In genomic region chr5:100006324-100007039, GRCm38 (mm10) we compare ENCODE assay signal across 21 mouse cellular contexts. TPM values are rescaled to one million over a fixed set of nuclear protein-coding genes. Genes with fewer than 3 reads are reported as not detected.
DNase-seq lines count a peak whose midpoint lies in the region; ATAC-seq and TF ChIP-seq lines count a peak whose summit lies in the region.
"Had no signal": no experiment of that assay in that cellular context is flagged by ENCODE, and none has a peak within 500 bp of the region (broad histone marks: within the 10 kb centered on the region; RNA-seq: fewer than 3 reads in every experiment).

No protein-coding gene starts in this region.

- DNase-seq in heart, adult 11 months = peak; percentile 79
- no peak for DNase-seq in heart, adult 2 months
- peak; percentile 80 for DNase-seq in MEL (ENCODE audit: low read depth, low spot score)
- DNase-seq in large intestine, adult 2 months (ENCODE audit: low read depth, low spot score) = peak; percentile 97
- no peak for DNase-seq in cerebellum, adult 9-11 months
- DNase-seq in kidney, adult 18-20 months = no peak
- DNase-seq: cerebellum, adult 11 months; gastrocnemius, postnatal 36 days; heart, postnatal 4 days; kidney, postnatal 14 days; lung, postnatal 4 days; midbrain, embryonic 14.5 days; right cerebral cortex, postnatal 14 days; thymus, adult 2 months had no signal

- no peak for TF ChIP-seq CTCF in heart, adult 2 months (IDR thresholded peaks at IDR 0.05)
- TF ChIP-seq CTCF in MEL (IDR thresholded peaks at IDR 0.05 in 2 of 3, conservative IDR thresholded peaks at IDR 0.05 in 1 of 3; ENCODE audit: control insufficient read depth in 1 of 3, insufficient read depth in 1 of 3, low read depth in 2 of 3, low read length in 3 of 3, poor library complexity in 1 of 3, severe bottlenecking in 1 of 3) = no peak

- TF ChIP-seq RAD21 in MEL (IDR thresholded peaks at IDR 0.05; ENCODE audit: low read depth, low read length) = no peak

- H3K9ac ChIP-seq in heart, adult 2 months (ENCODE audit: low read depth, low read length) = no peak overlapping the region
- H3K9ac ChIP-seq in MEL (ENCODE audit: control insufficient read depth, low read depth, low read length, poor library complexity, severe bottlenecking) = peak overlapping the region; percentile 2
- H3K9ac ChIP-seq in forebrain, embryonic 12.5 days = no peak overlapping the region
- H3K9ac ChIP-seq: embryonic facial prominence, embryonic 15.5 days; forebrain, embryonic 13.5 days had no signal

- H3K27ac ChIP-seq in heart, adult 2 months = no peak overlapping the region
- peak overlapping the region; percentile 76 for H3K27ac ChIP-seq in MEL (ENCODE audit: control insufficient read depth, low read depth, low read length)
- no peak overlapping the region for H3K27ac ChIP-seq in forebrain, embryonic 12.5 days
- H3K27ac ChIP-seq: embryonic facial prominence, embryonic 15.5 days; forebrain, embryonic 13.5 days had no signal

- H3K4me2 ChIP-seq in forebrain, embryonic 12.5 days = no peak overlapping the region
- H3K4me2 ChIP-seq: embryonic facial prominence, embryonic 15.5 days; forebrain, embryonic 13.5 days had no signal

- TF ChIP-seq POLR2A in heart, adult 2 months (IDR thresholded peaks at IDR 0.05; ENCODE audit: insufficient read depth, low read depth, low read length) = no peak
- no peak for TF ChIP-seq POLR2A in MEL (IDR thresholded peaks at IDR 0.05; ENCODE audit: control insufficient read depth in 1 of 2, insufficient read depth in 1 of 2, low read depth in 1 of 2, low read length in 2 of 2, poor library complexity in 1 of 2)

- no peaks in the 10 kb centered on the region for H3K9me3 ChIP-seq in MEL (replicated peaks; ENCODE audit: insufficient read depth, low read length)
- no peaks in the 10 kb centered on the region for H3K9me3 ChIP-seq in forebrain, embryonic 12.5 days
- H3K9me3 ChIP-seq: embryonic facial prominence, embryonic 15.5 days; forebrain, embryonic 13.5 days had no signal

- H3K27me3 ChIP-seq in heart, adult 2 months (ENCODE audit: control insufficient read depth, insufficient read depth, low read length) = no peaks in the 10 kb centered on the region
- no peaks in the 10 kb centered on the region for H3K27me3 ChIP-seq in MEL (ENCODE audit: control insufficient read depth in 1 of 2, insufficient read depth in 2 of 2, low read length in 2 of 2)
- no peaks in the 10 kb centered on the region for H3K27me3 ChIP-seq in forebrain, embryonic 12.5 days
- H3K27me3 ChIP-seq: CH12.LX; embryonic facial prominence, embryonic 15.5 days; forebrain, embryonic 13.5 days had no signal

- ATAC-seq in megakaryocyte-erythroid progenitor cell, adult 5-6 weeks (replicated peaks; ENCODE audit: low FRiP score, low TSS enrichment, poor library complexity, severe bottlenecking) = peak; percentile 61
- no peak for ATAC-seq in forebrain, embryonic 12.5 days (ENCODE audit: low FRiP score)
- ATAC-seq: activated CD4-positive, CD25-positive, alpha-beta regulatory T cell, adult 4 months; forebrain, embryonic 13.5 days had no signal

- no peaks in the 10 kb centered on the region for H3K36me3 ChIP-seq in heart, adult 2 months (ENCODE audit: control insufficient read depth, insufficient read depth, low read length)
- H3K36me3 ChIP-seq in MEL (ENCODE audit: control insufficient read depth in 1 of 2, insufficient read depth in 2 of 2, low read length in 2 of 2) = peaks cover 0 to 24% of the 10 kb centered on the region in 2 experiments; a peak in 2 of 4 replicates
- no peaks in the 10 kb centered on the region for H3K36me3 ChIP-seq in forebrain, embryonic 12.5 days (replicated peaks)
- H3K36me3 ChIP-seq: embryonic facial prominence, embryonic 15.5 days had no signal

- H3K4me1 ChIP-seq in heart, adult 2 months (ENCODE audit: control insufficient read depth, insufficient read depth, low read length) = no peaks in the 10 kb centered on the region
- H3K4me1 ChIP-seq in MEL (ENCODE audit: control insufficient read depth in 1 of 2, insufficient read depth in 2 of 2, low read length in 2 of 2) = peaks cover 14 to 37% of the 10 kb centered on the region in 2 experiments
- H3K4me1 ChIP-seq in forebrain, embryonic 12.5 days = no peaks in the 10 kb centered on the region
- H3K4me1 ChIP-seq: embryonic facial prominence, embryonic 15.5 days; forebrain, embryonic 13.5 days had no signal

- H3K79me2 ChIP-seq in heart, adult 2 months (replicated peaks; ENCODE audit: control insufficient read depth, insufficient read depth, low read length) = no peaks in the 10 kb centered on the region
- H3K79me2 ChIP-seq in MEL (ENCODE audit: control insufficient read depth, insufficient read depth, low read length, poor library complexity) = no peaks in the 10 kb centered on the region

- no peak for TF ChIP-seq EP300 in heart, adult 2 months (IDR thresholded peaks at IDR 0.05; ENCODE audit: insufficient read depth, low read depth, low read length)
- peak; percentile 90 to 93 for TF ChIP-seq EP300 in MEL (IDR thresholded peaks at IDR 0.05; ENCODE audit: low read depth in 1 of 2, low read length in 2 of 2)

- 62% methylated on average over 4 of the region's 4 CpGs for whole genome bisulfite sequencing in heart, adult 2 months
- 33% methylated on average over 4 of the region's 4 CpGs for WGBS in large intestine, adult 2 months
- WGBS in forebrain, embryonic 12.5 days = 88% methylated on average over 4 of the region's 4 CpGs

- intact Hi-C loops in heart, adult 2 months (cut with DNase I) = no loop called here

- no peak overlapping the region for H3K4me3 ChIP-seq in heart, adult 2 months
- H3K4me3 ChIP-seq in MEL (ENCODE audit: control insufficient read depth in 1 of 2, insufficient read depth in 1 of 2, low read depth in 2 of 2, low read length in 2 of 2) = peak overlapping the region in 1 of 2 experiments; percentile 21; a peak in 1 of 4 replicates
- H3K4me3 ChIP-seq in forebrain, embryonic 12.5 days (replicated peaks) = no peak overlapping the region
- H3K4me3 ChIP-seq: embryonic facial prominence, embryonic 15.5 days; forebrain, embryonic 13.5 days had no signal

TF ChIP-seq in MEL, 35 proteins besides CTCF, POLR2A, EP300 and RAD21 (continues in another document):
- TF ChIP-seq E2F4 (IDR thresholded peaks at IDR 0.05; ENCODE audit: borderline replicate concordance, low read depth, low read length) (no peak), RCOR1 (IDR thresholded peaks at IDR 0.05; ENCODE audit: low read depth, low read length) (peak; percentile 87), MAFK (IDR thresholded peaks at IDR 0.05; ENCODE audit: borderline replicate concordance, low read depth, low read length) (peak; percentile 12; the same call in 1 of the 2 replicates), NRF1 (IDR thresholded peaks at IDR 0.05; ENCODE audit: insufficient read depth, low read depth, low read length, poor library complexity, severe bottlenecking) (no peak), GATA1 (IDR thresholded peaks at IDR 0.05; ENCODE audit: low read depth, low read length) (peak; percentile 97), MXI1 (IDR thresholded peaks at IDR 0.05; ENCODE audit: low read depth, low read length) (peak; percentile 18; the same call in 1 of the 2 replicates), SMC3 (IDR thresholded peaks at IDR 0.05; ENCODE audit: low read depth, low read length) (no peak)

RNA-seq across cellular contexts. Expression of gene 4930524J08Rik, which starts 27.6 kb away (rescaled TPM):
- total RNA-seq in heart, adult 2 months (2021) = 1 to 10 TPM; 1.1 to 1.2 TPM
- 0.84 TPM in 1 of 2 replicates, not detected in the other for polyA plus RNA-seq in heart, adult 2 months (2012; rRNA removed)
- 1.0 and 1.1 TPM in 2 replicates for total RNA-seq in MEL (2012; rRNA removed)
- 1 to 10 TPM in 1 of 2 experiments, not detected in 1; 6.7 TPM for polyA plus RNA-seq in MEL (2012; ENCODE audit: insufficient read depth in 1 of 2, insufficient read length in 2 of 2, low read depth in 1 of 2, low replicate concordance in 2 of 2, missing spikeins in 1 of 2)
- polyA plus RNA-seq in large intestine, adult 2 months (2012; rRNA removed) = 0.99 and 2.1 TPM in 2 replicates
- 2.8 TPM in 1 of 2 replicates, not detected in the other for total RNA-seq in megakaryocyte-erythroid progenitor cell, adult 5-6 weeks (2014; fragmentation: Nextera tagmentation)
- total RNA-seq in megakaryocyte-erythroid progenitor cell, adult 5-6 weeks (2017) = 6.2 TPM in 1 of 2 replicates, not detected in the other
- polyA plus RNA-seq in forebrain, embryonic 12.5 days (2016; fragmentation: Nextera tagmentation; extraction: Ambion mirVana) = 2.3 and 3.0 TPM in 2 replicates
- total RNA-seq: liver, adult 2 months had no signal
- polyA plus RNA-seq: activated CD4-positive, CD25-positive, alpha-beta regulatory T cell, adult 4 months had no signal

RNA-seq across cellular contexts. Expression of gene Hnrnpd, which starts 27.7 kb away (rescaled TPM):
- total RNA-seq in heart, adult 2 months (2021) = 10 to 100 TPM; 83.0 to 90.3 TPM
- 10.2 and 14.3 TPM in 2 replicates for polyA plus RNA-seq in heart, adult 2 months (2012; rRNA removed)
- total RNA-seq in MEL (2012; rRNA removed) = 55.4 and 70.6 TPM in 2 replicates
- polyA plus RNA-seq in MEL (2012; ENCODE audit: insufficient read depth in 1 of 2, insufficient read length in 2 of 2, low read depth in 1 of 2, low replicate concordance in 2 of 2, missing spikeins in 1 of 2) = 100 to 1,000 TPM in 1 of 2 experiments, not detected in 1; 796 TPM
- polyA plus RNA-seq in large intestine, adult 2 months (2012; rRNA removed) = 14.8 and 18.6 TPM in 2 replicates
- total RNA-seq in megakaryocyte-erythroid progenitor cell, adult 5-6 weeks (2014; fragmentation: Nextera tagmentation) = 420 and 448 TPM in 2 replicates
- 177 and 197 TPM in 2 replicates for total RNA-seq in megakaryocyte-erythroid progenitor cell, adult 5-6 weeks (2017)
- polyA plus RNA-seq in forebrain, embryonic 12.5 days (2016; fragmentation: Nextera tagmentation; extraction: Ambion mirVana) = 464 and 515 TPM in 2 replicates

RNA-seq across cellular contexts. Expression of gene Hnrnpdl, which starts 33.0 kb away (rescaled TPM):
- total RNA-seq in heart, adult 2 months (2021) = 10 to 100 TPM; 57.1 to 57.3 TPM
- polyA plus RNA-seq in heart, adult 2 months (2012; rRNA removed) = 44.1 and 69.7 TPM in 2 replicates
- 140 and 153 TPM in 2 replicates for total RNA-seq in MEL (2012; rRNA removed)
- polyA plus RNA-seq in MEL (2012; ENCODE audit: insufficient read depth in 1 of 2, insufficient read length in 2 of 2, low read depth in 1 of 2, low replicate concordance in 2 of 2, missing spikeins in 1 of 2) = 100 to 1,000 TPM in 1 of 2 experiments, not detected in 1; 239 TPM
- polyA plus RNA-seq in large intestine, adult 2 months (2012; rRNA removed) = 51.1 and 68.0 TPM in 2 replicates
- 265 and 360 TPM in 2 replicates for total RNA-seq in megakaryocyte-erythroid progenitor cell, adult 5-6 weeks (2014; fragmentation: Nextera tagmentation)
- total RNA-seq in megakaryocyte-erythroid progenitor cell, adult 5-6 weeks (2017) = 553 and 613 TPM in 2 replicates
- polyA plus RNA-seq in forebrain, embryonic 12.5 days (2016; fragmentation: Nextera tagmentation; extraction: Ambion mirVana) = 284 and 293 TPM in 2 replicates

RNA-seq across cellular contexts. Expression of gene Enoph1, which starts 33.3 kb away (rescaled TPM):
- 1 to 10 TPM; 8.4 to 8.8 TPM for total RNA-seq in heart, adult 2 months (2021)
- polyA plus RNA-seq in heart, adult 2 months (2012; rRNA removed) = 12.6 and 13.3 TPM in 2 replicates
- total RNA-seq in MEL (2012; rRNA removed) = 78.7 and 83.3 TPM in 2 replicates
- polyA plus RNA-seq in MEL (2012; ENCODE audit: insufficient read depth in 1 of 2, insufficient read length in 2 of 2, low read depth in 1 of 2, low replicate concordance in 2 of 2, missing spikeins in 1 of 2) = 10 to 100 TPM in 1 of 2 experiments, not detected in 1; 89.0 TPM
- polyA plus RNA-seq in large intestine, adult 2 months (2012; rRNA removed) = 36.2 and 36.6 TPM in 2 replicates
- total RNA-seq in megakaryocyte-erythroid progenitor cell, adult 5-6 weeks (2014; fragmentation: Nextera tagmentation) = 34.2 and 38.1 TPM in 2 replicates
- 30.1 and 39.3 TPM in 2 replicates for total RNA-seq in megakaryocyte-erythroid progenitor cell, adult 5-6 weeks (2017)
- 43.8 and 45.0 TPM in 2 replicates for polyA plus RNA-seq in forebrain, embryonic 12.5 days (2016; fragmentation: Nextera tagmentation; extraction: Ambion mirVana)

Comparison
In these comparisons a context has a peak if more than half of its experiments do, and no peak if none do; other contexts are left out.
1. DNase-seq: peak in heart, adult 11 months (single experiment), MEL (single experiment) and large intestine, adult 2 months (single experiment); none in heart, adult 2 months (0 of 2), cerebellum, adult 9-11 months (single experiment) and kidney, adult 18-20 months (single experiment).